Mouse (Mus musculus): Measurements from ENCODE around the gene Wwc1.

DNA sequence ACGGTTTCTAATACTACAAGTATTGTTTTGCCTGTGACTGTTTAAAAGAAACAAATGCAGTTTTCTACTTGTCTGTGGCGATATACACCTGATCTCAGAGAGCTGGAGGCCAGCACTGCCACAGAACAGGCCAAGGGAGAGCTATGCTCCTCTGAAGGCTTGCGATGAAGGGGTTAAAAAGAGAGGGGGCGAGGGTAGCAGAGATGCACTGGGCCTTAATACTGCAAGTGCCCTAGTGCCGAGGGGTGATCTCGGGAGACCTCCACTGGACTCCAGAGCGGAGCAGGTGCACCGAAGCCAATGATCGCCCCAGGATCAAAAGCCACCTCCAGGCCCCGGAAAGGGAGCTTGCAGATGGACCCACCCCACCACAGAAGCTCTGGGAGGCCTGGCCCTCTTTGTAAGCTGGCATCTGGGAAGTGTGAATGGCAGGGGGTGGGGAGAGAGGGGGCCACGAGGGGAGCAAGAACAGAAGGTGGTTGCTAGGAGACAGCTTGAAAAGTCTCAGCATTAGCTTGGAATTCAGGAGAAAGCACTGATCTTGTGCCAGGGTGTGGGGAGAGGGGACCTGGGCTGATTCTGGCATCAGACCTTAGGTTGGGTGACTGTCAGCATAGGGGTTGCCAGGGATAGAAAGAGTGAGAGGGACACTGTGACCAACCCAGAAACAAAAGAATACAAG is 123.8 kb downstream of the Wwc1 start:
- TF ChIP-seq CTCF (IDR thresholded peaks at IDR 0.05; ENCODE audit: insufficient read depth, low read depth, low read length) (no peak), POLR2A (IDR thresholded peaks at IDR 0.05; ENCODE audit: insufficient read depth, low read depth, low read length) (no peak)

Measured in olfactory bulb, adult 2 months (tissue).